Mouse (Mus musculus): ENCODE measurements around the gene Spen. TPM values are rescaled to one million over a fixed set of nuclear protein-coding genes. Genes with fewer than 3 reads are reported as not detected.

Spen gene
- 9.4 and 12.5 TPM in 2 replicates for polyA plus RNA-seq (2014; fragmentation: Nextera tagmentation; extraction: Ambion mirVana)

GRCm38 (mm10) chr4:141538408-141539212 lies at the start of gene Spen:
Gene Spen, minus strand, starts transcription at chr4:141538597.
- peak within 1 kb of the TSS; percentile 91 for H3K4me2 ChIP-seq (ENCODE audit: low read depth, low read length)
- peak; percentile 89 for ATAC-seq (ENCODE audit: low read depth)
- 2% methylated on average over 14 of the region's 88 CpGs for WGBS
- peaks cover 11% of the 10 kb centered on the region; the same call in 1 of the 2 replicates for H3K4me1 ChIP-seq (ENCODE audit: control insufficient read depth, insufficient read depth, low read length)
- no peaks in the 10 kb centered on the region for H3K9me3 ChIP-seq (ENCODE audit: control insufficient read depth, low read length)
- H3K4me3 ChIP-seq (ENCODE audit: low read depth, low read length): peak within 1 kb of the TSS; percentile 90
- H3K9ac ChIP-seq (ENCODE audit: low read depth, low read length): peak within 1 kb of the TSS; percentile 94
- peak; percentile 96 for DNase-seq (ENCODE audit: low spot score)
- H3K27ac ChIP-seq (replicated peaks; ENCODE audit: low read depth, low read length): peak within 1 kb of the TSS; percentile 98
- H3K27me3 ChIP-seq (replicated peaks; ENCODE audit: control insufficient read depth, insufficient read depth, low read length): no peaks in the 10 kb centered on the region
- no peaks in the 10 kb centered on the region for H3K36me3 ChIP-seq (ENCODE audit: control insufficient read depth, insufficient read depth, low read length)

GRCm38 (mm10) chr4:141583919-141584318 lies 45.5 kb upstream of the Spen start:
- Histone ChIP-seq H3K36me3 (ENCODE audit: control insufficient read depth, insufficient read depth, low read length) (peaks cover 69% of the 10 kb centered on the region), H3K9me3 (ENCODE audit: control insufficient read depth, low read length) (no peaks in the 10 kb centered on the region), H3K27me3 (replicated peaks; ENCODE audit: control insufficient read depth, insufficient read depth, low read length) (no peaks in the 10 kb centered on the region), H3K27ac (replicated peaks; ENCODE audit: low read depth, low read length) (no peak overlapping the region), H3K4me3 (ENCODE audit: low read depth, low read length) (no peak overlapping the region), H3K4me2 (ENCODE audit: low read depth, low read length) (no peak overlapping the region), H3K4me1 (ENCODE audit: control insufficient read depth, insufficient read depth, low read length) (no peaks in the 10 kb centered on the region), H3K9ac (ENCODE audit: low read depth, low read length) (no peak overlapping the region)
- WGBS: 91% methylated on average over 8 of the region's 8 CpGs
- ATAC-seq (ENCODE audit: low read depth) (no peak), DNase-seq (ENCODE audit: low spot score) (no peak)

GRCm38 (mm10) chr4:141581051-141581450 lies 42.7 kb upstream of the Spen start:
- Histone ChIP-seq H3K36me3 (ENCODE audit: control insufficient read depth, insufficient read depth, low read length) (peaks cover 69% of the 10 kb centered on the region), H3K9ac (ENCODE audit: low read depth, low read length) (no peak overlapping the region), H3K4me3 (ENCODE audit: low read depth, low read length) (no peak overlapping the region), H3K27ac (replicated peaks; ENCODE audit: low read depth, low read length) (no peak overlapping the region), H3K4me2 (ENCODE audit: low read depth, low read length) (no peak overlapping the region), H3K9me3 (ENCODE audit: control insufficient read depth, low read length) (no peaks in the 10 kb centered on the region), H3K4me1 (ENCODE audit: control insufficient read depth, insufficient read depth, low read length) (no peaks in the 10 kb centered on the region), H3K27me3 (replicated peaks; ENCODE audit: control insufficient read depth, insufficient read depth, low read length) (no peaks in the 10 kb centered on the region)
- no peak for DNase-seq (ENCODE audit: low spot score)
- WGBS: 92% methylated on average over 13 of the region's 13 CpGs
- ATAC-seq (ENCODE audit: low read depth): no peak

- Histone ChIP-seq H3K9ac (ENCODE audit: low read depth, low read length) (no peak overlapping the region), H3K4me2 (ENCODE audit: low read depth, low read length) (no peak overlapping the region), H3K4me3 (ENCODE audit: low read depth, low read length) (no peak overlapping the region), H3K36me3 (ENCODE audit: control insufficient read depth, insufficient read depth, low read length) (peaks cover 62% of the 10 kb centered on the region), H3K27me3 (replicated peaks; ENCODE audit: control insufficient read depth, insufficient read depth, low read length) (no peaks in the 10 kb centered on the region), H3K9me3 (ENCODE audit: control insufficient read depth, low read length) (no peaks in the 10 kb centered on the region), H3K4me1 (ENCODE audit: control insufficient read depth, insufficient read depth, low read length) (no peaks in the 10 kb centered on the region), H3K27ac (replicated peaks; ENCODE audit: low read depth, low read length) (no peak overlapping the region)
- no peak for DNase-seq (ENCODE audit: low spot score)
- 74% methylated on average over 3 of the region's 3 CpGs for WGBS
- no peak for ATAC-seq (ENCODE audit: low read depth)
These were observed 40.4 kb upstream of the Spen start for GRCm38 (mm10) chr4:141578833-141579232.

- Histone ChIP-seq H3K9me3 (ENCODE audit: control insufficient read depth, low read length) (no peaks in the 10 kb centered on the region), H3K9ac (ENCODE audit: low read depth, low read length) (no peak overlapping the region), H3K27me3 (replicated peaks; ENCODE audit: control insufficient read depth, insufficient read depth, low read length) (no peaks in the 10 kb centered on the region), H3K4me3 (ENCODE audit: low read depth, low read length) (no peak overlapping the region), H3K4me1 (ENCODE audit: control insufficient read depth, insufficient read depth, low read length) (no peaks in the 10 kb centered on the region), H3K36me3 (ENCODE audit: control insufficient read depth, insufficient read depth, low read length) (peaks cover 45% of the 10 kb centered on the region), H3K27ac (replicated peaks; ENCODE audit: low read depth, low read length) (no peak overlapping the region), H3K4me2 (ENCODE audit: low read depth, low read length) (no peak overlapping the region)
- WGBS: 94% methylated on average over 7 of the region's 7 CpGs
- DNase-seq (ENCODE audit: low spot score): no peak
- no peak for ATAC-seq (ENCODE audit: low read depth)
These were observed 38.5 kb upstream of the Spen start for GRCm38 (mm10) chr4:141576877-141577276.

- no peak for ATAC-seq (ENCODE audit: low read depth)
- Histone ChIP-seq H3K36me3 (ENCODE audit: control insufficient read depth, insufficient read depth, low read length) (peaks cover 44% of the 10 kb centered on the region), H3K27ac (replicated peaks; ENCODE audit: low read depth, low read length) (no peak overlapping the region), H3K27me3 (replicated peaks; ENCODE audit: control insufficient read depth, insufficient read depth, low read length) (no peaks in the 10 kb centered on the region), H3K4me2 (ENCODE audit: low read depth, low read length) (no peak overlapping the region), H3K9ac (ENCODE audit: low read depth, low read length) (no peak overlapping the region), H3K4me1 (ENCODE audit: control insufficient read depth, insufficient read depth, low read length) (no peaks in the 10 kb centered on the region), H3K4me3 (ENCODE audit: low read depth, low read length) (no peak overlapping the region), H3K9me3 (ENCODE audit: control insufficient read depth, low read length) (no peaks in the 10 kb centered on the region)
- 81% methylated on average over 11 of the region's 11 CpGs for WGBS
- DNase-seq (ENCODE audit: low spot score): no peak
These were observed 38.0 kb upstream of the Spen start for GRCm38 (mm10) chr4:141576404-141576803.

GRCm38 (mm10) chr4:141574789-141575702 lies 36.6 kb upstream of the Spen start:
- no peak overlapping the region for H3K4me3 ChIP-seq (ENCODE audit: low read depth, low read length)
- H3K27ac ChIP-seq (replicated peaks; ENCODE audit: low read depth, low read length): no peak overlapping the region
- H3K9me3 ChIP-seq (ENCODE audit: control insufficient read depth, low read length): no peaks in the 10 kb centered on the region
- ATAC-seq (ENCODE audit: low read depth) (peak; percentile 53), DNase-seq (ENCODE audit: low spot score) (peak; percentile 93)
- no peaks in the 10 kb centered on the region for H3K4me1 ChIP-seq (ENCODE audit: control insufficient read depth, insufficient read depth, low read length)
- H3K27me3 ChIP-seq (replicated peaks; ENCODE audit: control insufficient read depth, insufficient read depth, low read length): no peaks in the 10 kb centered on the region
- 34% methylated on average over 27 of the region's 27 CpGs for WGBS
- H3K36me3 ChIP-seq (ENCODE audit: control insufficient read depth, insufficient read depth, low read length): peaks cover 30% of the 10 kb centered on the region
- peak overlapping the region; percentile 35; the same call in 1 of the 2 replicates for H3K4me2 ChIP-seq (ENCODE audit: low read depth, low read length)
- H3K9ac ChIP-seq (ENCODE audit: low read depth, low read length): no peak overlapping the region

- Histone ChIP-seq H3K9me3 (ENCODE audit: control insufficient read depth, low read length) (no peaks in the 10 kb centered on the region), H3K9ac (ENCODE audit: low read depth, low read length) (no peak overlapping the region), H3K4me1 (ENCODE audit: control insufficient read depth, insufficient read depth, low read length) (no peaks in the 10 kb centered on the region), H3K27me3 (replicated peaks; ENCODE audit: control insufficient read depth, insufficient read depth, low read length) (no peaks in the 10 kb centered on the region), H3K36me3 (ENCODE audit: control insufficient read depth, insufficient read depth, low read length) (peaks cover 20% of the 10 kb centered on the region), H3K4me3 (ENCODE audit: low read depth, low read length) (no peak overlapping the region), H3K4me2 (ENCODE audit: low read depth, low read length) (no peak overlapping the region), H3K27ac (replicated peaks; ENCODE audit: low read depth, low read length) (peak overlapping the region; percentile 49; the same call in 1 of the 2 replicates)
- WGBS: 47% methylated on average over 6 of the region's 6 CpGs
- DNase-seq (ENCODE audit: low spot score) (no peak), ATAC-seq (ENCODE audit: low read depth) (no peak)
These were observed 35.1 kb upstream of the Spen start for GRCm38 (mm10) chr4:141573359-141573966.

Measured in embryonic facial prominence, embryonic 14.5 days (tissue).